In genomic region chr2:84634006-84634405, GRCm38 (mm10) we compare ENCODE assay signal across 10 mouse cellular contexts. TPM values are rescaled to one million over a fixed set of nuclear protein-coding genes. Genes with fewer than 3 reads are reported as not detected.
A peak's percentile ranks its signal among the peaks of the same experiment; 100 is the strongest.
DNase-seq lines count a peak whose midpoint lies in the region; ATAC-seq and TF ChIP-seq lines count a peak whose summit lies in the region.
"Had no signal": no experiment of that assay in that cellular context is flagged by ENCODE, and none has a peak within 500 bp of the region (broad histone marks: within the 10 kb centered on the region; RNA-seq: fewer than 3 reads in every experiment).

No protein-coding gene starts in this region.

- H3K9ac ChIP-seq in lung, embryonic 14.5 days = peak overlapping the region; percentile 7; the same call in 1 of the 2 replicates
- H3K9ac ChIP-seq in heart, embryonic 16.5 days (ENCODE audit: low read length) = peak overlapping the region; percentile 72

- no peaks in the 10 kb centered on the region for H3K27me3 ChIP-seq in lung, embryonic 14.5 days (ENCODE audit: insufficient read depth, low read length)
- H3K27me3 ChIP-seq in heart, embryonic 16.5 days (ENCODE audit: control insufficient read depth, insufficient read depth, low read length) = no peaks in the 10 kb centered on the region
- no peaks in the 10 kb centered on the region for H3K27me3 ChIP-seq in myocyte (ENCODE audit: control insufficient read depth, insufficient read depth, insufficient read length)

- TF ChIP-seq CTCF in lung, embryonic 14.5 days (IDR thresholded peaks at IDR 0.05; ENCODE audit: low read depth) = no peak

- no peaks in the 10 kb centered on the region for H3K9me3 ChIP-seq in lung, embryonic 14.5 days (ENCODE audit: low read depth, low read length)
- H3K9me3 ChIP-seq in heart, embryonic 16.5 days (replicated peaks; ENCODE audit: control insufficient read depth, low read length) = no peaks in the 10 kb centered on the region

- H3K79me2 ChIP-seq in myocyte (ENCODE audit: control insufficient read depth, insufficient read depth) = peaks cover 94% of the 10 kb centered on the region

- H3K27ac ChIP-seq in lung, embryonic 14.5 days (ENCODE audit: low read depth) = peak overlapping the region; percentile 98
- H3K27ac ChIP-seq in heart, embryonic 16.5 days (ENCODE audit: low read length) = peak overlapping the region; percentile 97

- no peak for DNase-seq in frontal cortex, postnatal 36 days (ENCODE audit: low spot score in 2 of 2)
- DNase-seq in lung, embryonic 14.5 days = peak; percentile 26
- no peak for DNase-seq in lung, postnatal 10 days
- no peak for DNase-seq in left cerebral cortex, postnatal 25 days (ENCODE audit: low spot score in 2 of 2)

- ATAC-seq in frontal cortex, adult (ENCODE audit: low TSS enrichment) = 0 out of 2 replicates have a peak, but pooled peaks have one; percentile 14
- ATAC-seq in lung, embryonic 14.5 days (ENCODE audit: insufficient read depth) = no peak
- ATAC-seq in heart, embryonic 16.5 days (replicated peaks; ENCODE audit: extremely low read depth, insufficient read depth, low FRiP score) = no peak
- ATAC-seq in erythroblast, adult 5-6 weeks (replicated peaks; ENCODE audit: low FRiP score, poor library complexity, severe bottlenecking) = no peak

- no peak overlapping the region for H3K4me3 ChIP-seq in lung, embryonic 14.5 days (ENCODE audit: low read depth, low read length)
- peak overlapping the region; percentile 36 for H3K4me3 ChIP-seq in heart, embryonic 16.5 days (ENCODE audit: low read length)
- H3K4me3 ChIP-seq in myocyte = peak overlapping the region; percentile 12
- H3K4me3 ChIP-seq: erythroblast, embryonic 14.5 days had no signal

- no peak overlapping the region for H3ac ChIP-seq in myocyte (ENCODE audit: control insufficient read depth, insufficient read length)

- no peak for TF ChIP-seq POLR2A in myocyte (IDR thresholded peaks at IDR 0.05; ENCODE audit: insufficient read length, low read depth)

- intact Hi-C loops in left cerebral cortex, postnatal 25 days (cut with DNase I) = loop anchor here (2.0 kb wide), 1 partner anchor 15 kb away; no protein-coding TSS in a partner anchor

- 0 out of 2 replicates have a peak, but pooled peaks cover 8% of the 10 kb centered on the region for H3K36me3 ChIP-seq in lung, embryonic 14.5 days (ENCODE audit: insufficient read depth)
- H3K36me3 ChIP-seq in heart, embryonic 16.5 days (ENCODE audit: control insufficient read depth, insufficient read depth) = no peaks in the 10 kb centered on the region
- H3K36me3 ChIP-seq in myocyte (ENCODE audit: control insufficient read depth, insufficient read depth) = no peaks in the 10 kb centered on the region

- H3K4me1 ChIP-seq in lung, embryonic 14.5 days (ENCODE audit: insufficient read depth) = peaks cover 49% of the 10 kb centered on the region
- peaks cover 71% of the 10 kb centered on the region for H3K4me1 ChIP-seq in heart, embryonic 16.5 days (ENCODE audit: control insufficient read depth, insufficient read depth, low read length)

- WGBS in lung, embryonic 14.5 days = 43% methylated on average over 4 of the region's 4 CpGs
- 24% methylated on average over 4 of the region's 4 CpGs for WGBS in heart, embryonic 16.5 days

- H3K4me2 ChIP-seq in lung, embryonic 14.5 days = peak overlapping the region; percentile 57
- H3K4me2 ChIP-seq in heart, embryonic 16.5 days (ENCODE audit: low read depth, low read length) = peak overlapping the region; percentile 71
- H3K4me2 ChIP-seq in myocyte (ENCODE audit: low read depth) = peak overlapping the region; percentile 100

TF ChIP-seq in myocyte, 11 proteins besides CTCF, POLR2A, EP300 and RAD21:
- TF ChIP-seq REST (IDR thresholded peaks at IDR 0.05; ENCODE audit: insufficient read depth, insufficient read length) = no peak
- TF ChIP-seq E2F4 (IDR thresholded peaks at IDR 0.05; ENCODE audit: insufficient read depth) = no peak
- no peak for TF ChIP-seq POLR2AphosphoS2 (IDR thresholded peaks at IDR 0.05; ENCODE audit: insufficient read length, low read depth)
- no peak for TF ChIP-seq TCF3 (IDR thresholded peaks at IDR 0.05; ENCODE audit: insufficient read length, low read depth)
- TF ChIP-seq MYOG (IDR thresholded peaks at IDR 0.05; ENCODE audit: control insufficient read depth in 1 of 3, insufficient read depth in 1 of 3, insufficient read length in 2 of 3, low read depth in 2 of 3) = no peak
- no peak for TF ChIP-seq SRF (IDR thresholded peaks at IDR 0.05; ENCODE audit: control insufficient read depth, insufficient read length, low read depth)
- TF ChIP-seq MAX (IDR thresholded peaks at IDR 0.05; ENCODE audit: low read depth) = no peak
- TF ChIP-seq MYOD1 (IDR thresholded peaks at IDR 0.05; ENCODE audit: control insufficient read depth in 1 of 3, insufficient read length in 2 of 3, low read depth in 2 of 3) = no peak
- TF ChIP-seq TCF12 (IDR thresholded peaks at IDR 0.05; ENCODE audit: insufficient read depth, poor library complexity, severe bottlenecking) = no peak

RNA-seq across cellular contexts. Expression of gene Ctnnd1, which starts 16.6 kb away (rescaled TPM):
- 59.9 and 63.3 TPM in 2 replicates for polyA plus RNA-seq in lung, embryonic 14.5 days (2014; fragmentation: Nextera tagmentation; extraction: Ambion mirVana)
- 58.7 and 66.3 TPM in 2 replicates for polyA plus RNA-seq in heart, embryonic 16.5 days (2015; fragmentation: Nextera tagmentation; extraction: Ambion mirVana)
- polyA plus RNA-seq in myocyte (2012; fragmentation: generic; extraction: Trizol) = 64.6 TPM
- total RNA-seq in erythroblast, adult 5-6 weeks (2015; ENCODE audit: low replicate concordance) = 8.8 and 10.0 TPM in 2 replicates
- 6.2 and 9.5 TPM in 2 replicates for total RNA-seq in erythroblast, adult 5-6 weeks (2017; ENCODE audit: low replicate concordance)
- total RNA-seq in left cerebral cortex, postnatal 25 days (2021) = 10 to 100 TPM; 69.0 to 69.4 TPM

RNA-seq across cellular contexts. Expression of gene Btbd18, which starts 24.9 kb away (rescaled TPM):
- polyA plus RNA-seq in lung, embryonic 14.5 days (2014; fragmentation: Nextera tagmentation; extraction: Ambion mirVana) = 0.22 and 0.39 TPM in 2 replicates
- 0.13 and 0.19 TPM in 2 replicates for polyA plus RNA-seq in heart, embryonic 16.5 days (2015; fragmentation: Nextera tagmentation; extraction: Ambion mirVana)
- polyA plus RNA-seq in myocyte (2012; fragmentation: generic; extraction: Trizol) = 0.01 TPM
- not detected in 2 replicates for total RNA-seq in erythroblast, adult 5-6 weeks (2015; ENCODE audit: low replicate concordance)
- not detected in 2 replicates for total RNA-seq in erythroblast, adult 5-6 weeks (2017; ENCODE audit: low replicate concordance)
- not detected for total RNA-seq in left cerebral cortex, postnatal 25 days (2021)
- polyA plus RNA-seq: erythroblast, embryonic 14.5 days; large intestine, adult 2 months had no signal

RNA-seq across cellular contexts. Expression of gene Selenoh, which starts 36.6 kb away (rescaled TPM):
- 419 and 427 TPM in 2 replicates for polyA plus RNA-seq in lung, embryonic 14.5 days (2014; fragmentation: Nextera tagmentation; extraction: Ambion mirVana)
- 187 and 195 TPM in 2 replicates for polyA plus RNA-seq in heart, embryonic 16.5 days (2015; fragmentation: Nextera tagmentation; extraction: Ambion mirVana)
- polyA plus RNA-seq in myocyte (2012; fragmentation: generic; extraction: Trizol) = 129 TPM
- total RNA-seq in erythroblast, adult 5-6 weeks (2015; ENCODE audit: low replicate concordance) = 42.3 and 58.3 TPM in 2 replicates
- total RNA-seq in erythroblast, adult 5-6 weeks (2017; ENCODE audit: low replicate concordance) = 23.3 and 23.4 TPM in 2 replicates
- 10 to 100 TPM; 31.7 to 39.6 TPM for total RNA-seq in left cerebral cortex, postnatal 25 days (2021)

RNA-seq across cellular contexts. Expression of gene Gm28635, which starts 43.8 kb away (rescaled TPM):
- polyA plus RNA-seq in lung, embryonic 14.5 days (2014; fragmentation: Nextera tagmentation; extraction: Ambion mirVana) = not detected in 2 replicates
- polyA plus RNA-seq in heart, embryonic 16.5 days (2015; fragmentation: Nextera tagmentation; extraction: Ambion mirVana) = not detected in 2 replicates
- not detected for polyA plus RNA-seq in myocyte (2012; fragmentation: generic; extraction: Trizol)
- not detected in 2 replicates for total RNA-seq in erythroblast, adult 5-6 weeks (2015; ENCODE audit: low replicate concordance)
- total RNA-seq in erythroblast, adult 5-6 weeks (2017; ENCODE audit: low replicate concordance) = 1.8 TPM in 1 of 2 replicates, not detected in the other
- total RNA-seq in left cerebral cortex, postnatal 25 days (2021) = 1 to 10 TPM; 7.7 to 10.0 TPM
- polyA plus RNA-seq: erythroblast, embryonic 14.5 days; large intestine, adult 2 months had no signal

RNA-seq across cellular contexts. Expression of gene Med19, which starts 44.2 kb away (rescaled TPM):
- polyA plus RNA-seq in lung, embryonic 14.5 days (2014; fragmentation: Nextera tagmentation; extraction: Ambion mirVana) = 44.8 and 45.4 TPM in 2 replicates
- 21.4 and 23.0 TPM in 2 replicates for polyA plus RNA-seq in heart, embryonic 16.5 days (2015; fragmentation: Nextera tagmentation; extraction: Ambion mirVana)
- 20.3 TPM for polyA plus RNA-seq in myocyte (2012; fragmentation: generic; extraction: Trizol)
- 14.0 and 24.7 TPM in 2 replicates for total RNA-seq in erythroblast, adult 5-6 weeks (2015; ENCODE audit: low replicate concordance)
- 12.0 and 18.8 TPM in 2 replicates for total RNA-seq in erythroblast, adult 5-6 weeks (2017; ENCODE audit: low replicate concordance)
- 10 to 100 TPM; 30.4 to 32.0 TPM for total RNA-seq in left cerebral cortex, postnatal 25 days (2021)
